Mouse (Mus musculus) natural killer cell, adult 2 months (primary cell): ENCODE measurements at regions not wholly inside any gene's neighbourhood (a gene's known extent, or its start where the extent isn't known, plus 50 kb on each side); places are given as distances from the start of the nearest gene placed in this dataset.

Experiments used
- DNase-seq, 2 experiments: peaks; one replicate each; pipeline ENCODE4 v3.0.0; 2022; ENCODE audit warnings: low spot score in 2 of 2

DNA sequence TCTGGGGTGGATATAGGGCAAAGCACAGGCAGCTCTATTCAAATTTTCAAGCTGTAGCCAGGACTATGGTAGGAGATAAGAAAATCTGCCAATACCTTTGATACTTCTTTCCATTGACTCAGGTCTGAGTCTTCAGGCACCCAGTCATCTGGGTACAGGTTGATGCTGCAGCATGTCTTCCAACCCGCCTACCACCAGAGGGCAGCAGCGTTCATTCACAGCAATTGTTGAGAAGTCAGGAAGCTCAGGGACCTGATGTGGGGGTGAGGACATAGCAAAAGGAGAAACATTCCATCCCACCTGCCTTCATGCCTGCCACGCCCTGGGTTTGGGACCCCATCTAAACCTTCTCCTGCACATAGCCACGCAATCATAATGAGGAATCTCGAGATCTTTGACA, 118.2 kb upstream of the Gm21876 start:
- DNase-seq = peak in 1 of 2 experiments; percentile 3

DNA sequence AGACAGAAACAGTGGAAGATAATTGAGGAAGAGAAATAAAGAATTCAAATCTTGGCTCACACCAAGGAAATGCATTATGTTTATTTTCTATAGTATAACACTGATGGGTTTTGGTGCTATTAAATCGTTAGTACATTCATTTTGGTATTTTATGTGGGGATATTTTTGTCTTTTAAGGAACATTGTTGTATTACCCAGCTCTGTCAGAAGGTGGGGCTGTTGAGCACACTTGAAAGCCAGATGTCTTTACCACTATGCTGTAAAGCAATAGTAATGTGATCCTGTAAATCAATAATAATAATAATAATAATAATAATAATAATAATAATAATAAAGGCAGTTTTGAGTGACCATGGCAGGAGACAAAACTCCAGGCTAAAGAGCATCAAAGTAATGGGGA, 120.0 kb upstream of the Gm21876 start:
- no peak for DNase-seq

DNA sequence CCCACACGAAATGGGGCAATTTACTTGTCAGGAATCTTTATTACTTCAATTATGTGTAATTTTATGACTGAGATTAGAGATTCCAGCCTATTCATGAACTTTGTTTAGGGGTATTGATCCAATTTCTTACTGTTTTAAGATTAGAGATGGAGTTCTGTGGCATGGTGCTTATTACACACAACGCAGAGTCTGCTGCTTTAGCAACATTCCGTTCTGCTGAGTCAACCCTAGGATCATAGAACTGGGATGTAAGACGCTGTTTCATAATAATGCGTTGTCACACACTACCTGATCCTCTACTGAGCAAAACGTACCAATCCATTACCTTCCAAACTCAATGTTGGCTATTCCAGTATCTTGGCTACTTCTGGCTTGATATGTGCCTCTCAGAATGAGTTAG, 121.9 kb upstream of the Gm21876 start:
- DNase-seq = no peak

DNA sequence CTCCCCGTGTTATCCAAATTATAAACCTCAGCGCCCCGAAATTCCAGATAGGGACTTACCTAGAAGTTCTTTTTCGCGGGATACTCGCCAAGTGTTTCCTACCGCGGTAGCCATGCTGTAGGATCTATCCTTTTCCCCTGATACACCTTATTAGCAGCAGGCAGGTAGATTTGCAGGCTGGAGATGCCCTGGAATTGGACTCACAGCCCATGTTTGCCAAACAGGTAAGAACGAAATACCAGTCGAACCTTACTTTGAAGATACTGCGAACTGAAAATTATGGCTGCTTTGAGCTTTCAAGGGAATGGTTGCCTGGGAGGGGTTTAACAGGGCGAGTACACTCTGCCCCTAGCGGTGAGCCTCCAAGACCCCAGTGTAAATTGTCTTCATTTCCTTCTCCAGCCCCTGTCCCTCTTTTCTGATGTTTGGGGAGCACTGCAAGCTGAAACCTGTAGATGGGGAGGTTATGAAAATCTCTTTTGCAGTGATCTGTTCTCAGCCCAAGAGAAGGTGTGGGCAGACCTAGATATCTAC, 149.8 kb upstream of the Agtr2 start:
- DNase-seq = no peak

DNA sequence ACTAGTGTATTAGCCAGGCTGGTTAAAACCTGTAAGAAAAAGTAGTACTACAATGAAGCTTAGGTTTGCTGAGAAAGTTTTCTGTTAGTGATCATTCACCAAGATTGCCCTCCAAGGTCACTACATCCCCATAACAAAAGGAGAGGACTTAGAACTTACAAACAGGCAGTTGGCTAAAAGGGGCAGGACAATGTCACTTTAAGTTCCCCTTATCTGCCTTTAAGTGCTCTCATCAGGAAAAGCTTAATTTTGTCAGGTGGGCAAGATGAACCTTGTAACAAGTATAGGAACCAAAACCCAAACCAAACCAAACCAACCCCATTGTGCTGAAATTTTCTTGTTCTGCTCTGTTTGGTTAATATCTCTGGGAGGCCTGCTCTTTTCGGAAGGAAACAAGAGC, 139.9 kb upstream of the Agtr2 start:
- DNase-seq = no peak

DNA sequence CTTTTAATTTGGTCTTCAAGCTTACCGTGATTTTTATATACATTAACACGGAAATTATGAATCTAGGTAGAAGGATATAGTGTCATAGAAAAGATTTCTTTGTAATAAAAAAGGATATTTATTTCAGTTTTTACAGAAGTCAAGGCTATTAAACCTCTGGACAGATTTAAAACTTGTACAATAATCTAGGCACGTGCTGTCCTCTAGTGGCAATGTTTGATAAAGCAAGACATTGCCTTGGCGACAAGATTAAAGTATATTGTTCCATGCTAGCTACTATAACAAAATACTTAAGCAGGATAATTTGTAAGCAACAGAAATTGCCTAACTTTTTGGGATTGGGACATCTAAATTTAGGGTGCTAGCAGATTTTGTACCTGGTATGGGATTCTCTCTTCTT, 133.8 kb upstream of the Agtr2 start:
- no peak for DNase-seq

DNA sequence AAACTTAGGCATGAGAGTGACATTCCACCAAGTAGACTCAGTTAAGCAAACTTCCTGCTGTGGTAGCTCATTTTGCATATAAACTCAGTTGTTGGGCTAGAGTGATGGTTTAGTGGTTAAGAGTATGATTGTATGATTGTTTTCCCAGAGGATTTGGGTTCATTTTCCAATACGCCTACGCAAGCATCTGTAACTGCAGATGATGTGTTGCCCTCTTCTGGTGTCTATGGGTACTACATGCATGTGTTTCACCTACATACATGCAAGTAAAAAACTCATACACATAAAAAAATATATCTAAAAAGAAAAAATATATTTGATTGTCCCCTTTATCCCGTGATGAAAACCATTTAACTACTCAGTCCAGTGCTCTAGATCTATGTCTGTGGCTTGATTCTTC, 132.0 kb upstream of the Agtr2 start:
- no peak for DNase-seq

DNA sequence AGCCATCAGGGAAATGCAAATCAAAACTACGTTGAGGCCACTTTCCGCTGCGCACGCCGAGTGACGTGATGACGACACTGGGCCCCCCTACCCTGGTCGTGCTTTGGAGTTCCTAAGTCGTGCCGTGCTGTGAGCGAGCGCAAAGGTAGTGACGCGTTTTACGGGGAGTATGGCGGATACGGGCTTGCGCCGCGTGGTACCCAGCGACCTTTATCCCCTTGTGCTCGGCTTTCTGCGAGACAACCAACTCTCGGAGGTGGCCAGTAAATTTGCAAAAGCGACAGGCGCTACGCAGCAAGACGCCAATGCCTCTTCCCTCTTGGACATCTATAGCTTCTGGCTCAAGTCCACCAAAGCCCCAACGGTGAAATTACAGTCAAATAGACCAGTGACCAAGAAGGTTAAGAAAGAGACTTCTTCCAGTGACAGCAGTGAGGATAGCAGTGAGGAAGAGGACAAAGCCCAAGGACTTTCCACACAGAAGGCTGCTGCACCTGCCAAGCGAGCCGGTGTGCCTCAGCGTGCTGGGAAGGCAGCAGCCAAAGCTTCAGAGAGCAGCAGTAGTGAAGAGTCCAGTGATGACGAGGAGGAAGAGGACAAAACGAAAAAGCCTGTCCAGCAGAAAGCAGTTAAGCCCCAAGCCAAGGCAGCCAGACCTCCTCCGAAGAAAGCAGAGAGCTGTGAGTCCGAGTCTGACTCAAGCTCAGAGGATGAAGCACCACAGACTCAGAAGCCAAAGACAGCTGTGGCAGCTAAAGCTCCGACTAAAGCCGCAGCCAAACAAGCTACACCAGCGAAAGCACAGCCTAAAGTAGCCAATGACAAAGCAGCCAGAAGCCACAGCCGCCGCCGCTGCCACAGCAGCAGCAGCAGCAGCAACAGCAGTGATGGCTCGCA, 123.3 kb upstream of the Agtr2 start:
- DNase-seq = peak; percentile 21 to 26

DNA sequence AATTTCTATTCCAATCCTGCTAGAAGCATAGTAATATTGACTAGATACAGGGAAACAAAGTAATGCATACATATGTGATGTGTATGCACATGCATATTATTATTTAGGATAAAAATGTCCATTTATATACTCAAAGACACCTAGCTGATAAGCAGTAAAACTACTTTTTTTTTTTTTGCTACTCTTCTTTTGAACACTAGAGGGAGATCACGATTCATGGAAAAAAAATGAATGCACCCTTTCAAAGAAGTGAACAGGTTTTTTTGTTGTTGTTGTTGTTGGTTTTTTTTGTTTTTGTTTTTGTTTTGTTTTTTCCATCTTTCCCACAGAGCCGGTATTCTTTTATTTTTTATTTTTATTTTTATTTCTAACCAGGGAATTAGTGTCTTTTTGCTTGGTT, 99.1 kb upstream of the Agtr2 start:
- DNase-seq = no peak

DNA sequence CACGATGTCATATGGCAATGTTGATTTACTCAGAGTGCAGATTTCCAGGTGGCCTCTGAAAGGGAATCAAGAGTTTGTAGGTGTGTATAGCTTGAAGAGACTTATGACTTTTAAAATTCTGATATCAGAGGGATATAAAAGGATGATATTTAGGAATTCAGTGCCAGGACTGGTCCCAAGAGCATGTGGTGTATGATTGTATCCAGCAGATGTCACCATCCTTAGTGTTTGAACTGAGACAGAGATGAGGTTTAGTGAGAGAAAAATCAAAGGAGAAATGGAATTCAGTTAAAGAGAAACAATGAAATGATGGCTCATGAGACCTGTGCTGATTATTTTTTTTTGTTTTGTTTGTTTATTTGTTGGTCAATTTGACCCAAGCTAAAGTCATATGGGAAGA, 94.4 kb upstream of the Agtr2 start:
- DNase-seq = no peak

DNA sequence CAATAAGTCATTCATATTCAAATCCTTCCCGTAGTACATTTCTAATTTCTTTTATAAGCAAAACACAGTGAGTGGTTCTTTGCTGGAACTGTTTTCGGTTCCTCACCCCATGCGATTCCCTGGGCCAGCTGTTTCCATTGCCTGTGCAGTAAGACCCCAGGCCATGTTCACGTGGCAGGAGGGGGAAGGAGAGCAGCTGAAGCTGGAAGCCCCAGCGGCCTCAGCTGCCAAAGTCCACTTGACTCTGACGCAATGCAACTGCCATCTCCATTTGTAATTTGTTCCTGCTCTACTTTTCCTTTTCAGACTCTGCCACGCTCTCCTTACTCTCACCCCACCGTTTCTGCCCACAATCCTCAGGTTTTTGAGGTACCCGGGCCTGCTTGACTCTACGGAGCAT, 91.1 kb upstream of the Agtr2 start:
- no peak for DNase-seq

DNA sequence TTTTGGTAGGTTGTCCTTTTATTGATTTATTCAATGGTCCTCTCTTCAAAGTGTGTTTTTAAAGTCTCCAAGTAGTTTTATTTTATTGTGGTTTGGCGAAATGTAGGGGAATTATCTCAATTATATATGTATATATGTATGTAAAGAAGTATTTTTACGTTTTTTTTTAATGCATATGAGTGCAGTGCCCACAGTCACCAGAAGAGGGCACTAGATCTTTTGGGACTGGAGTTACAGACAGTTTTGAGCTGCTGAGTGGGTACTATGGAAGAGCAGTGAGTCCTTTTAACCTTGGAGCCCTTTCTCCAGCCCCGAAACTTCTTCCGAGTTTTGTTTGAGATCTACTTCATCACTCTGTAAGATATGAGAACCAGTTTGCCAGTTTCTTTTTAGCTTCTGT, 59.5 kb upstream of the Agtr2 start:
- DNase-seq = no peak

DNA sequence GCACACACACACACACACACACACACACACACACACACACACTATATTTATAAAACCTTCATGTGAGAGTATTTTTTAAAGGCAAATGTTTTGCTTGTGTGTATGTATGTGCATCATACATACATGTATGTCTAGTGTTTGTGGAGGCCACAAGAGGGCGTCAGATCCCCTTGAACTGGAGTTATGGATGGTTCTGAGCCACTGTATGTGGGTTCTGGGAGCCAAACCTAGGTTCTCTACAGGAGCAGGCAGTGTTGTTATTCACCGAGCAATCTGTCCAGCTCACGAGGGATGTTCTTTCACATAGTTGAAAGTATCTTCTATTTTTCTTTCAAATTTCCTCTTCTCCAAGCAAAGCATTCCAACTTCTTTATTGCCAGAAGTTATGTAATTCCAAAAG, 56.3 kb upstream of the Agtr2 start:
- no peak for DNase-seq

DNA sequence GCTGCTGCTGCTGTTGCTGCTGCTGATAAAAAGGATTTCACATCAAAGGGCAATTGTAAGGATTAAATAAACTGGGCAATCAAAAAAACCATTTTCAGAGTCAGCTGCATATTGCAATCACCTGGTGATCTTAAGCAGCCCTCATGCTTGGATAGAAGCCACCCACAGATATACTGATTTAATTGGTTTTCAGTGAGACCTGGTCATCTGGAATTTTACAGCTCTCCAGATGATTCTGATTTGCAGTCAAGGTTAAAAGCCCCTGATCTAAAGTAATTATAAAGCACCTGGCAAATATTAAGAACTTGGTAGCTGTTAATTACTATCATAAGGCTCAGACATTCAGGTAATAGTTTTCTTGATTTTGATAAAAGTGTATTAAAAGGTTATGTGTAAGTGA, 50.8 kb upstream of the Agtr2 start:
- DNase-seq = no peak
